Mouse (Mus musculus) forebrain, postnatal 0 days (tissue): ENCODE measurements at regions not wholly inside any gene's neighbourhood (a gene's known extent, or its start where the extent isn't known, plus 50 kb on each side); places are given as distances from the start of the nearest gene placed in this dataset.
A peak's percentile ranks its signal among the peaks of the same experiment; 100 is the strongest.

Source experiments
- ATAC-seq: fragments of 200-750 bp; cut with Nextera tagmentation; 2 replicates; pipeline ENCODE4 v1.8.0; 2017; ENCODE audit warnings: mild to moderate bottlenecking, moderate library complexity
- DNase-seq: peaks from one replicate; pipeline ENCODE4 v3.0.0-alpha.2; 2015
- H3K27ac ChIP-seq: fragments of 300-500 bp; sonication (generic); 2 replicates; pipeline ENCODE4 v1.5.1; 2014; ENCODE audit warnings: low read depth, mild to moderate bottlenecking, antibody characterized with exemption, low read length, moderate library complexity, mixed read lengths
- H3K27me3 ChIP-seq: fragments of 300-500 bp; sonication (generic); 2 replicates; pipeline ENCODE4 v1.6.1; 2014; ENCODE audit warnings: mild to moderate bottlenecking, low read length, mixed read lengths; ENCODE audit not compliant: insufficient read depth
- H3K36me3 ChIP-seq: fragments of 300-500 bp; sonication (generic); 2 replicates; pipeline ENCODE4 v1.6.1; 2014; ENCODE audit warnings: mild to moderate bottlenecking, moderate library complexity; ENCODE audit not compliant: insufficient read depth
- H3K4me1 ChIP-seq: fragments of 300-500 bp; sonication (generic); 2 replicates; pipeline ENCODE4 v1.6.1; 2014; ENCODE audit warnings: antibody characterized with exemption; ENCODE audit not compliant: insufficient read depth
- H3K4me2 ChIP-seq: fragments of 300-500 bp; sonication (generic); 2 replicates; pipeline ENCODE4 v1.6.1; 2014; ENCODE audit warnings: low read depth, mild to moderate bottlenecking, moderate library complexity
- H3K4me3 ChIP-seq: fragments of 300-500 bp; sonication (generic); 2 replicates; pipeline ENCODE4 v1.5.1; 2014; ENCODE audit warnings: low read depth, low read length, mixed read lengths
- H3K9ac ChIP-seq: fragments of 300-500 bp; sonication (generic); 2 replicates; pipeline ENCODE4 v1.6.1; 2014; ENCODE audit warnings: mild to moderate bottlenecking
- H3K9me3 ChIP-seq: fragments of 300-500 bp; sonication (generic); 2 replicates; pipeline ENCODE4 v1.6.1; 2016; ENCODE audit warnings: low read length
- CTCF ChIP-seq: sonication (generic); IDR thresholded peaks from 2 replicates; pipeline ENCODE4 v1.5.1; 2016; ENCODE audit warnings: antibody characterized with exemption, control low read depth, low read depth
- WGBS: fragments of 180-500 bp; shearing (Covaris S2); extraction: QIAGEN DNeasy Blood & Tissue Kit; methylation state at CpG from one replicate; pipeline ENCODE4 v1.1.7; 2014; 5-methylcytosine and 5-hydroxymethylcytosine counted together

- Histone ChIP-seq H3K4me1 (no peaks in the 10 kb centered on the region), H3K9ac (no peak overlapping the region), H3K36me3 (no peaks in the 10 kb centered on the region), H3K9me3 (no peaks in the 10 kb centered on the region), H3K4me3 (no peak overlapping the region), H3K27me3 (no peaks in the 10 kb centered on the region), H3K27ac (no peak overlapping the region), H3K4me2 (no peak overlapping the region)
- DNase-seq (no peak), ATAC-seq (no peak)
- no peak for TF ChIP-seq CTCF
These were observed 810.5 kb downstream of the Efnb2 start for GRCm38 (mm10) chr8:7850573-7850972.

- H3K27me3 ChIP-seq: no peaks in the 10 kb centered on the region
- no peak for DNase-seq
- no peak for ATAC-seq
- no peak overlapping the region for H3K9ac ChIP-seq
- no peaks in the 10 kb centered on the region for H3K36me3 ChIP-seq
- H3K27ac ChIP-seq: no peak overlapping the region
- no peak overlapping the region for H3K4me3 ChIP-seq
- no peak overlapping the region for H3K4me2 ChIP-seq
- H3K9me3 ChIP-seq: no peaks in the 10 kb centered on the region
- H3K4me1 ChIP-seq: no peaks in the 10 kb centered on the region
- 67% methylated on average over 5 of the region's 5 CpGs for WGBS
- no peak for TF ChIP-seq CTCF
These were observed 829.1 kb downstream of the Efnb2 start for GRCm38 (mm10) chr8:7831948-7832347.

GRCm38 (mm10) chr8:7827811-7828210 lies 833.2 kb downstream of the Efnb2 start:
- Histone ChIP-seq H3K9me3 (no peaks in the 10 kb centered on the region), H3K4me3 (no peak overlapping the region), H3K27ac (no peak overlapping the region), H3K4me1 (no peaks in the 10 kb centered on the region), H3K4me2 (no peak overlapping the region), H3K9ac (no peak overlapping the region), H3K36me3 (no peaks in the 10 kb centered on the region), H3K27me3 (no peaks in the 10 kb centered on the region)
- ATAC-seq (no peak), DNase-seq (no peak)
- WGBS: 77% methylated on average over 1 of the region's 1 CpGs
- TF ChIP-seq CTCF: no peak

- Histone ChIP-seq H3K27me3 (no peaks in the 10 kb centered on the region), H3K4me1 (no peaks in the 10 kb centered on the region), H3K36me3 (no peaks in the 10 kb centered on the region), H3K4me2 (no peak overlapping the region), H3K9ac (no peak overlapping the region), H3K27ac (no peak overlapping the region), H3K4me3 (no peak overlapping the region), H3K9me3 (no peaks in the 10 kb centered on the region)
- ATAC-seq: no peak
- no peak for DNase-seq
- TF ChIP-seq CTCF: no peak
- 79% methylated on average over 1 of the region's 1 CpGs for WGBS
These were observed 852.6 kb downstream of the Efnb2 start for GRCm38 (mm10) chr8:7808395-7808794.

- Histone ChIP-seq H3K36me3 (no peaks in the 10 kb centered on the region), H3K4me1 (no peaks in the 10 kb centered on the region), H3K4me3 (no peak overlapping the region), H3K9ac (no peak overlapping the region), H3K27me3 (no peaks in the 10 kb centered on the region), H3K9me3 (no peaks in the 10 kb centered on the region), H3K27ac (no peak overlapping the region), H3K4me2 (no peak overlapping the region)
- ATAC-seq (no peak), DNase-seq (no peak)
- no peak for TF ChIP-seq CTCF
- 68% methylated on average over 3 of the region's 3 CpGs for WGBS
These were observed 861.8 kb downstream of the Efnb2 start for GRCm38 (mm10) chr8:7799221-7799620.

- no peak for DNase-seq
- H3K36me3 ChIP-seq: no peaks in the 10 kb centered on the region
- no peak for ATAC-seq
- no peak overlapping the region for H3K4me2 ChIP-seq
- no peaks in the 10 kb centered on the region for H3K4me1 ChIP-seq
- H3K9ac ChIP-seq: no peak overlapping the region
- no peak overlapping the region for H3K4me3 ChIP-seq
- no peaks in the 10 kb centered on the region for H3K9me3 ChIP-seq
- no peak for TF ChIP-seq CTCF
- WGBS: 93% methylated on average over 4 of the region's 4 CpGs
- no peaks in the 10 kb centered on the region for H3K27me3 ChIP-seq
- H3K27ac ChIP-seq: no peak overlapping the region
These were observed 864.9 kb downstream of the Efnb2 start for GRCm38 (mm10) chr8:7796156-7796555.

- Histone ChIP-seq H3K4me1 (no peaks in the 10 kb centered on the region), H3K27ac (no peak overlapping the region), H3K4me3 (no peak overlapping the region), H3K27me3 (no peaks in the 10 kb centered on the region), H3K4me2 (no peak overlapping the region), H3K36me3 (no peaks in the 10 kb centered on the region), H3K9ac (no peak overlapping the region), H3K9me3 (no peaks in the 10 kb centered on the region)
- WGBS: 39% methylated on average over 3 of the region's 3 CpGs
- DNase-seq: no peak
- ATAC-seq: no peak
- TF ChIP-seq CTCF: no peak
These were observed 897.2 kb downstream of the Efnb2 start for GRCm38 (mm10) chr8:7763820-7764219.

- no peak for TF ChIP-seq CTCF
- H3K27me3 ChIP-seq: no peaks in the 10 kb centered on the region
- H3K9ac ChIP-seq: no peak overlapping the region
- DNase-seq (peak; percentile 62), ATAC-seq (peak; percentile 51; the same call in 1 of the 2 replicates)
- H3K9me3 ChIP-seq: no peaks in the 10 kb centered on the region
- 41% methylated on average over 4 of the region's 4 CpGs for WGBS
- H3K4me3 ChIP-seq: no peak overlapping the region
- H3K4me1 ChIP-seq: no peaks in the 10 kb centered on the region
- no peak overlapping the region for H3K4me2 ChIP-seq
- H3K36me3 ChIP-seq: no peaks in the 10 kb centered on the region
- no peak overlapping the region for H3K27ac ChIP-seq
These were observed 900.1 kb downstream of the Efnb2 start for GRCm38 (mm10) chr8:7760987-7761386.
